Mouse (Mus musculus) ES-E14 (cell line): ENCODE measurements at regions not wholly inside any gene's neighbourhood (a gene's known extent, or its start where the extent isn't known, plus 50 kb on each side); places are given as distances from the start of the nearest gene placed in this dataset.

Source experiments
- CHD2 ChIP-seq: IDR thresholded peaks from 2 replicates; pipeline ENCODE4 v1.6.1; 2014; ENCODE audit warnings: mild to moderate bottlenecking, low read depth, low read length, inconsistent platforms
- ZNF384 ChIP-seq: IDR thresholded peaks from 2 replicates; pipeline ENCODE4 v1.6.1; 2012; ENCODE audit warnings: low read depth, low read length, inconsistent platforms

DNA sequence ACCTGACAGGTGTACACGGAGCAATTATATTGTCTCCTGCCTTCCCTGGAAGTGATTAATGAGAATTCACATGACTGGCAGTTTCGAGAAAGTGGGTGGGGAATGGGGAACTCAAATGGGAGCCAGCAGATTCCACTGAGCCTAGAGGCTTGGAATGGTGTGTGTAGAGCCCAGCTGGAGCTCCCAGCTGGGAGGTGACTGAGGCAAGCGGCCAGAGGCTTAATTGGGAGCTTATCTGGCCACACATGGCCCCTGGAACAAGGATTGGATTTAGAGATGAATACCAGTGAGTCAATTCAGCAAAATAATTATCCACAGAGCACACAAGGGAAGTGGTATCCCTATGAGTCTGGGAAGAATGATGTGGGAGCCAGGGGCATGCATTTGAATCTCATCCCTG is 108.0 kb upstream of the Castor2 start:
- TF ChIP-seq ZNF384 (no peak), CHD2 (no peak)
